Mouse (Mus musculus): Measurements from ENCODE around the gene Stk40. TPM values are rescaled to one million over a fixed set of nuclear protein-coding genes. Genes with fewer than 3 reads are reported as not detected.

Stk40 gene
- polyA plus RNA-seq, 1 experiment: 53.8 TPM

- Histone ChIP-seq H3K4me1 (ENCODE audit: control insufficient read depth, insufficient read depth, insufficient read length, low read length) (peaks cover 39% of the 10 kb centered on the region), H3K4me3 (ENCODE audit: insufficient read depth, low read depth, low read length) (peak overlapping the region; percentile 19), H3K27ac (replicated peaks; ENCODE audit: low read depth, low read length) (peak overlapping the region; percentile 96)
Observed at GRCm38 (mm10) chr4:126109613-126110373, 6.0 kb downstream of the Stk40 start.

GRCm38 (mm10) chr4:126110374-126111152 lies 6.8 kb downstream of the Stk40 start:
- Histone ChIP-seq H3K4me3 (ENCODE audit: insufficient read depth, low read depth, low read length) (peak overlapping the region; percentile 19), H3K27ac (replicated peaks; ENCODE audit: low read depth, low read length) (peak overlapping the region; percentile 96), H3K4me1 (ENCODE audit: control insufficient read depth, insufficient read depth, insufficient read length, low read length) (peaks cover 36% of the 10 kb centered on the region)

- Histone ChIP-seq H3K27ac (replicated peaks; ENCODE audit: low read depth, low read length) (peak overlapping the region; percentile 96), H3K4me1 (ENCODE audit: control insufficient read depth, insufficient read depth, insufficient read length, low read length) (peaks cover 36% of the 10 kb centered on the region), H3K4me3 (ENCODE audit: insufficient read depth, low read depth, low read length) (peak overlapping the region; percentile 16)
Observed at GRCm38 (mm10) chr4:126111153-126111549, 7.4 kb downstream of the Stk40 start.

GRCm38 (mm10) chr4:126113243-126113642 lies 9.5 kb downstream of the Stk40 start:
- Histone ChIP-seq H3K4me3 (ENCODE audit: insufficient read depth, low read depth, low read length) (no peak overlapping the region), H3K27ac (replicated peaks; ENCODE audit: low read depth, low read length) (peak overlapping the region; percentile 27), H3K4me1 (ENCODE audit: control insufficient read depth, insufficient read depth, insufficient read length, low read length) (peaks cover 29% of the 10 kb centered on the region)

GRCm38 (mm10) chr4:126113943-126114342 lies 10.2 kb downstream of the Stk40 start:
- peaks cover 22% of the 10 kb centered on the region for H3K4me1 ChIP-seq (ENCODE audit: control insufficient read depth, insufficient read depth, insufficient read length, low read length)
- no peak overlapping the region for H3K4me3 ChIP-seq (ENCODE audit: insufficient read depth, low read depth, low read length)
- H3K27ac ChIP-seq (replicated peaks; ENCODE audit: low read depth, low read length): no peak overlapping the region

- Histone ChIP-seq H3K4me3 (ENCODE audit: insufficient read depth, low read depth, low read length) (no peak overlapping the region), H3K27ac (replicated peaks; ENCODE audit: low read depth, low read length) (no peak overlapping the region)
Observed at GRCm38 (mm10) chr4:126115411-126115810, 11.7 kb downstream of the Stk40 start.

GRCm38 (mm10) chr4:126115871-126116521 lies 12.2 kb downstream of the Stk40 start:
- H3K4me1 ChIP-seq (ENCODE audit: control insufficient read depth, insufficient read depth, insufficient read length, low read length): peaks cover 8% of the 10 kb centered on the region
- no peak overlapping the region for H3K27ac ChIP-seq (replicated peaks; ENCODE audit: low read depth, low read length)
- H3K4me3 ChIP-seq (ENCODE audit: insufficient read depth, low read depth, low read length): no peak overlapping the region

More at GRCm38 (mm10) chr4:126115411-126115810, 11.7 kb downstream of the Stk40 start:
- peaks cover 11% of the 10 kb centered on the region for H3K4me1 ChIP-seq (ENCODE audit: control insufficient read depth, insufficient read depth, insufficient read length, low read length)

GRCm38 (mm10) chr4:126117116-126117515 lies 13.4 kb downstream of the Stk40 start:
- no peak overlapping the region for H3K27ac ChIP-seq (replicated peaks; ENCODE audit: low read depth, low read length)
- H3K4me3 ChIP-seq (ENCODE audit: insufficient read depth, low read depth, low read length): no peak overlapping the region
- H3K4me1 ChIP-seq (ENCODE audit: control insufficient read depth, insufficient read depth, insufficient read length, low read length): peaks cover 4% of the 10 kb centered on the region

GRCm38 (mm10) chr4:126118651-126119050 lies 14.9 kb downstream of the Stk40 start:
- no peak overlapping the region for H3K4me3 ChIP-seq (ENCODE audit: insufficient read depth, low read depth, low read length)
- peaks cover 3% of the 10 kb centered on the region; the same call in 1 of the 2 replicates for H3K4me1 ChIP-seq (ENCODE audit: control insufficient read depth, insufficient read depth, insufficient read length, low read length)
- no peak overlapping the region for H3K27ac ChIP-seq (replicated peaks; ENCODE audit: low read depth, low read length)

GRCm38 (mm10) chr4:126119051-126119450 lies 15.3 kb downstream of the Stk40 start:
- Histone ChIP-seq H3K27ac (replicated peaks; ENCODE audit: low read depth, low read length) (no peak overlapping the region), H3K4me1 (ENCODE audit: control insufficient read depth, insufficient read depth, insufficient read length, low read length) (peaks cover 3% of the 10 kb centered on the region; the same call in 1 of the 2 replicates)

GRCm38 (mm10) chr4:126120052-126120451 lies 16.3 kb downstream of the Stk40 start:
- Histone ChIP-seq H3K4me1 (ENCODE audit: control insufficient read depth, insufficient read depth, insufficient read length, low read length) (peaks cover 3% of the 10 kb centered on the region; the same call in 1 of the 2 replicates), H3K4me3 (ENCODE audit: insufficient read depth, low read depth, low read length) (no peak overlapping the region), H3K27ac (replicated peaks; ENCODE audit: low read depth, low read length) (0 out of 2 replicates have a peak overlapping the region, but pooled peaks have one; percentile 34)

More at GRCm38 (mm10) chr4:126119051-126119450, 15.3 kb downstream of the Stk40 start:
- H3K4me3 ChIP-seq (ENCODE audit: insufficient read depth, low read depth, low read length): no peak overlapping the region

- H3K27ac ChIP-seq (replicated peaks; ENCODE audit: low read depth, low read length): no peak overlapping the region
- H3K4me1 ChIP-seq (ENCODE audit: control insufficient read depth, insufficient read depth, insufficient read length, low read length): peaks cover 3% of the 10 kb centered on the region; the same call in 1 of the 2 replicates
- no peak overlapping the region for H3K4me3 ChIP-seq (ENCODE audit: insufficient read depth, low read depth, low read length)
Observed at GRCm38 (mm10) chr4:126120506-126120905, 16.7 kb downstream of the Stk40 start.

GRCm38 (mm10) chr4:126123309-126124040 lies 19.7 kb downstream of the Stk40 start:
- H3K4me1 ChIP-seq (ENCODE audit: control insufficient read depth, insufficient read depth, insufficient read length, low read length): peaks cover 3% of the 10 kb centered on the region; the same call in 1 of the 2 replicates
- no peak overlapping the region for H3K4me3 ChIP-seq (ENCODE audit: insufficient read depth, low read depth, low read length)
- no peak overlapping the region for H3K27ac ChIP-seq (replicated peaks; ENCODE audit: low read depth, low read length)

GRCm38 (mm10) chr4:126130502-126130901 lies 26.7 kb downstream of the Stk40 start:
- H3K4me3 ChIP-seq (ENCODE audit: insufficient read depth, low read depth, low read length): no peak overlapping the region
- H3K4me1 ChIP-seq (ENCODE audit: control insufficient read depth, insufficient read depth, insufficient read length, low read length): peaks cover 28% of the 10 kb centered on the region
- H3K27ac ChIP-seq (replicated peaks; ENCODE audit: low read depth, low read length): peak overlapping the region; percentile 26
